Mouse (Mus musculus) adrenal gland, postnatal 10 days (tissue): ENCODE measurements around the gene Olfr406. TPM values are rescaled to one million over a fixed set of nuclear protein-coding genes. Genes with fewer than 3 reads are reported as not detected.

ENCODE experiments used
- DNase-seq: peaks from one replicate; pipeline ENCODE4 v3.0.0; 2021; ENCODE audit warnings: mixed read lengths
- long read RNA-seq, 2 experiments: library from polyadenylated mRNA; stranded (forward); transcript quantifications; one replicate each; pipeline ENCODE4 v2.0.0; 2021
- total RNA-seq, 2 experiments: library from RNA; stranded (reverse); gene quantifications; 2 replicates each; pipeline ENCODE4 v1.2.3; 2021

Gene Olfr406
- not detected for total RNA-seq
- long read RNA-seq, experiment 1: 0 reads
- long read RNA-seq, experiment 2: 0 reads

DNA sequence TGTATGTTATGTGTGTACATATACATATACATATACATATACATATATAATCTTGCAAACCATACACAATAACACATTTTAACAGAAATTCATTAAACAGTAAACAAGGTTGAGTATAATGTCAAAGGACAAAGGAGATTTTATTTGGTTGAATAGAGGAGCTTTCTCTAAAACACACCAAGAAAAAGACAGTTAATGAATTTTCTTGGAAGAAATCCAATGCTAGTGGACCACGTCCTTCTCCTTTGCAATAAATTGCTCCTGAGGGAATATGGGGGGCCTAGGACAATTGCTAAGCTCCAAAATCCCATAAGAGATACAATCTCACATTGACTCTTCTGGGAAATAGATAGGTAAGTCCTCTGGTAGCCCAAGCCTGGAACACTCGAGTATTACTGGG is at the start of gene Olfr406:
Olfr406 (plus strand) TSS at position 301 of the 400 bp plus-strand sequence.
- DNase-seq: no peak

DNA sequence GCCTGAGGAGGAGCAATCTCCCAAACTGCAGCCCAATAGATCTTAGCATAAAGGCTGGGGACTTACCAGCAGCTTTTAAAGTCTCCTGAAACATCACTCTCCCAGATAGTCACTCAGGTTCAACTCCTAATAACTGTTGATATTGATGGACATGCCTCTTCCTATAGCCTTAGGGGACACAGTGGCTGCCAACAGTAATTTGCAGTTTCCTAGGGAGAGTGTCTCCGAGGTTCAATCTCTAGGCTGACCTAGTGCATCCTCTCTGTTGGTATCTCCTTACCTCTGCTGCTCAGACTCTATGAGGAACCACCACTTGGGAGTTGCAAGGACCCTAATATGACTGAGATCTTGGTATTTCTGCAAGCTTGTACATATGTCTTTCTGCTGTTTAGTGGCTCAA is 48.3 kb upstream of the Olfr406 start, which contains the start of gene Olfr43:
Olfr43 (minus strand) TSS at position 101 of the 400 bp plus-strand sequence.
- no peak for DNase-seq

DNA sequence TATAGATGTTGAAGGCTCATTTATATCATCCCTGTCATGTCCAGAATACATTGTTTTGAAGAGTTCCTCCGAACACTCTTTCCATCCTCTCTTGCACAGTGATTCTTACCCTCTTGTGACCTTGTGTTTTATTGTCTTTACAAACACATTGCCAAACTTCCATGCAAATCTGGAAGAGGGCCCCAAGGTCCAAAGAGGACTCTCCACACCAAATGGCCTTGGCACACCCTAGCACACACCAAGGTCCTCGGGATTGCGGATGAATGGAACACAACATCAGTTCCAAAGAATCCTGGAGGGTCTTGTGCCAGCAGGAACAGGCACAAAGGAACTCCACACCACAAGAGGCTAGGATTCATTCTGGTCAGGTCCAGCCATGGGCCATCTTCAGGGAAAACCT is 18.4 kb upstream of the Olfr406 start:
- DNase-seq: peak; percentile 3

DNA sequence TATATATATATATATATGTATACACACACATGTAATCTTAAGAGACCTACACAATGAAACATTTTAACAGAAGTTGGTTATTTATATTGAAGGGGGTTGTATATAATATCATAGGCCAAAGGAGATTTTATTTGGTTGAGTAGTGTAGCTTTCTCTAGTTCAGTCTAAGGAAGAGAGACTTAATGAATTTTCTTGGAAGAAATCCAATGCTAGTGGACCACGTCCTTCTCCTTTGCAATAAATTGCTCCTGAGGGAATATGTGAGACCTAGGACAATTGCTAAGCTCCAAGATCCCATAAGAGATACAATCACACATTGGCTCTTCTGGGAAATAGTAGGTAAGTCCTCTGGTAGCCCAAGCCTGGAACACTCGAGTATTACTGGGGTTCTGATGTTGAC is 23.8 kb downstream of the Olfr406 start, which contains the start of gene Olfr59:
Olfr59 (plus strand) TSS at position 301 of the 400 bp plus-strand sequence.
- DNase-seq: no peak

DNA sequence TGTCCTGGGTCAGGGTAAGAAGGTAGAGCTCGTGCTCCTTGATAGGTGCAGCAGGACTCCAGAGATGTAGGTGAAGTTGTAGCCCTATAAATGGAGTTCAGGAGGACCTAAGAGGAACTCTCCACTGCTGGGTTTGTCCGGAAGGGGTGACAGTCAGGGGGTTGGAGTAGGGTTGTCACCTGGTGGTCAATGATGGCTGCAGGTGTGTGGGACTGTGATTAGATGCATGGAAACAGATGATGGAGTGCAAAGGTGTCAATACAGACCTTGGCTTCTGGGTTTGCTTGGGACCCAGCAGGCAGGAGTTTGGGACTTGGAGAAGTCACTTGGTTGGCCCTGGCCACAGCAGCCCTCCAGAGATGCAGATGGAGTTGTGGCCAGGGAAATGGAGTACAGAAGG is 27.6 kb downstream of the Olfr406 start:
- no peak for DNase-seq

Other genes starting within 250 kb of the Olfr406 start
- not detected for gene Olfr139, start 203.3 kb upstream of the Olfr406 start, total RNA-seq
- gene Olfr399, start 203.2 kb upstream of the Olfr406 start, total RNA-seq: not detected
- gene Zfp616, start 189.9 kb upstream of the Olfr406 start, total RNA-seq: not detected
- gene Olfr401, start 146.1 kb upstream of the Olfr406 start, total RNA-seq: not detected
- gene Olfr402, start 106.3 kb upstream of the Olfr406 start, total RNA-seq: not detected
- gene Olfr403, start 73.6 kb upstream of the Olfr406 start, total RNA-seq: not detected
- not detected for gene Olfr43, start 48.4 kb upstream of the Olfr406 start, total RNA-seq
- gene Olfr59, start 23.9 kb downstream of the Olfr406 start, total RNA-seq: not detected
- not detected for gene Olfr410, start 78.2 kb downstream of the Olfr406 start, total RNA-seq
- not detected for gene Olfr411, start 92.8 kb downstream of the Olfr406 start, total RNA-seq
- not detected for gene Olfr412, start 102.3 kb downstream of the Olfr406 start, total RNA-seq